Mouse (Mus musculus): ENCODE measurements around the gene Csnk2a1.

DNA sequence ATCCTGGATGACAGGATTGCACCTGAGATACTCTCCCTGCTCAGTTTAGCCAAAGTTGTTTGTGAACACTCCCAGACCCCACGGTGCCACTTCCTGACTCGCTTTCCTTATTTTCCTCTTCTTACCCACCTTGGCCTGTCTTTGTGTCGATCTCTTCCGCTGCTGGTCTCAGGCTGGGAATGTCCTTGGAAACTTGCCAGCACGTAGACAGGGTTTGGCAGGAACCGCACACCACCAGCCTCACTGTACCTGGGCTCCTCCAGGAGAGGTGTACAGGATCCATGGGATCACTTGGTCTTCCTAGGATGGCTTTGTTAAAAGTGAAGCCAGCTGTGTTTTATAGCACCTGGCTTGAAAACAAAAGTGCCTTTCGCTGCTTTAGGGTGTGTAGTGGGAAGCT, 86.4 kb downstream of the Csnk2a1 start:
- TF ChIP-seq CTCF (IDR thresholded peaks at IDR 0.05; ENCODE audit: low read depth, low read length) (no peak), GATA1 (IDR thresholded peaks at IDR 0.05; ENCODE audit: borderline replicate concordance, low read length) (no peak), TAL1 (conservative IDR thresholded peaks at IDR 0.05; ENCODE audit: low read depth, low read length) (no peak), GATA2 (IDR thresholded peaks at IDR 0.05; ENCODE audit: borderline replicate concordance, low read depth, low read length) (no peak), POLR2AphosphoS5 (IDR thresholded peaks at IDR 0.05; ENCODE audit: insufficient replicate concordance, low read depth, low read length) (no peak)
